Mouse (Mus musculus) frontal cortex, adult 2 months (tissue): Measurements from ENCODE around the gene Slc48a1. TPM values are rescaled to one million over a fixed set of nuclear protein-coding genes. Genes with fewer than 3 reads are reported as not detected.
A peak's percentile ranks its signal among the peaks of the same experiment; 100 is the strongest.

Experiments
- DNase-seq, 2 experiments: peaks; one replicate each; pipeline ENCODE4 v3.0.0; 2022; ENCODE audit warnings: low spot score in 1 of 2; ENCODE audit errors: extremely low spot score in 1 of 2
- polyA plus RNA-seq: library from polyadenylated mRNA; depleted of rRNA; stranded (reverse); fragments of >200 nt; gene quantifications from 2 replicates; pipeline ENCODE4 v1.2.3, GENCODE M21; 2012

Gene Slc48a1
- polyA plus RNA-seq, 1 experiment = 107 TPM

GRCm38 (mm10) chr15:97779576-97779975 lies 1.3 kb downstream of the Slc48a1 start:
- DNase-seq = no peak

- DNase-seq = no peak
Observed at GRCm38 (mm10) chr15:97780611-97781031, 2.3 kb downstream of the Slc48a1 start.

- no peak for DNase-seq
Observed at GRCm38 (mm10) chr15:97781961-97782748, 3.8 kb downstream of the Slc48a1 start.

- peak in 1 of 2 experiments; percentile 68 for DNase-seq
Observed at GRCm38 (mm10) chr15:97782749-97783105, 4.4 kb downstream of the Slc48a1 start.

- DNase-seq = peak in 1 of 2 experiments; percentile 87
Observed at GRCm38 (mm10) chr15:97784092-97784559, 5.8 kb downstream of the Slc48a1 start.

- no peak for DNase-seq
Observed at GRCm38 (mm10) chr15:97784561-97785161, 6.3 kb downstream of the Slc48a1 start.

- no peak for DNase-seq
Observed at GRCm38 (mm10) chr15:97785731-97786411, 7.6 kb downstream of the Slc48a1 start.

GRCm38 (mm10) chr15:97786412-97787112 lies 8.2 kb downstream of the Slc48a1 start:
- no peak for DNase-seq

GRCm38 (mm10) chr15:97787148-97787798 lies 9.0 kb downstream of the Slc48a1 start:
- no peak for DNase-seq

GRCm38 (mm10) chr15:97787799-97788667 lies 9.7 kb downstream of the Slc48a1 start:
- no peak for DNase-seq

GRCm38 (mm10) chr15:97788821-97789220 lies 10.5 kb downstream of the Slc48a1 start:
- peak in 1 of 2 experiments; percentile 75 for DNase-seq

GRCm38 (mm10) chr15:97789761-97790505 lies 11.6 kb downstream of the Slc48a1 start:
- DNase-seq = peak in 1 of 2 experiments; percentile 72

- DNase-seq = no peak
Observed at GRCm38 (mm10) chr15:97791126-97791700, 12.9 kb downstream of the Slc48a1 start.

- DNase-seq = no peak
Observed at GRCm38 (mm10) chr15:97793386-97794153, 15.2 kb downstream of the Slc48a1 start.

- no peak for DNase-seq
Observed at GRCm38 (mm10) chr15:97794268-97794667, 15.9 kb downstream of the Slc48a1 start.

GRCm38 (mm10) chr15:97795559-97796235 lies 17.4 kb downstream of the Slc48a1 start:
- DNase-seq = no peak
